Mouse (Mus musculus) frontal cortex, postnatal 36 days (tissue): Measurements from ENCODE around the gene Nfic.
A peak's percentile ranks its signal among the peaks of the same experiment; 100 is the strongest.

ENCODE experiments used
- DNase-seq, 2 experiments: peaks; one replicate each; pipeline ENCODE4 v3.0.0; 2022; ENCODE audit warnings: low spot score in 2 of 2

The Nfic gene

GRCm38 (mm10) chr10:81404082-81404481, 51.4 kb downstream of the Nfic start:
- no peak for DNase-seq

GRCm38 (mm10) chr10:81403511-81403910, 51.9 kb downstream of the Nfic start:
- DNase-seq: no peak

GRCm38 (mm10) chr10:81402227-81402765, 53.1 kb downstream of the Nfic start:
- DNase-seq: no peak

DNA sequence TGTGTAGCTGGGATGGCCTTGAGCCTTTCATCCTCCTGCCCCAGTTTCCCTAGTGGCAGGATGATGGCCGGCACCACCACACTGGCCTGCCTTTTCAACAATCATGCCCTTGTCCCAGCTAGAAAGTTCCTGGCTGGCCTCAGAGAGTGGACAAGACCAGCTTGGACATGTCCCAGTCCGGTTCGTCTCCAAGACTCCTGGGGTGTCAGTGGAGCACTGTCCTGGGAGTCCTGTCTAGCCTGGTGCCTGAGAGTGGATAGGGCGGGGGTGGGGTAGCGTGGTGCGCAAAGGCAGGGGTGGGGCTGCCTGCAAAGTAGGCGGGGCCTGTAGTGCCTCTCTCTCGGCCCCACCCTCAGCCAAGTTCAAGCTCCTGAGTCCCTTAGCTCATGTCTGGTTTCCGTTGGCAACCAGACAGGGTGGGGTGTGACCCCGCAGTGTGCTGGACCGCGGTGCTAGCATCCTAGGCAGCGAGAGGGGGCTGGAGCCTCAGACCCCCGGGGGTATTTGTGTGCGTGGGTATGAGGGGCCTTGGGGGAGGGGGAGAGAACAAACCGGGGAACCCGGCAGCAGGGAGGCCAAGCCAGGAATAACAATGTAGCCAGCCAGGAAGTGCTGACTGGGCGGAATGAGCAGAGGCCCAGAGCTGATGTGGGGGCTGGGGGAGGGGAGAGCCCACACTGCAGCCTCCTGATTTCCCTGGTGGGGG, 53.8 kb downstream of the Nfic start:
- no peak for DNase-seq

GRCm38 (mm10) chr10:81401205-81401520, 54.3 kb downstream of the Nfic start:
- DNase-seq: no peak

DNA sequence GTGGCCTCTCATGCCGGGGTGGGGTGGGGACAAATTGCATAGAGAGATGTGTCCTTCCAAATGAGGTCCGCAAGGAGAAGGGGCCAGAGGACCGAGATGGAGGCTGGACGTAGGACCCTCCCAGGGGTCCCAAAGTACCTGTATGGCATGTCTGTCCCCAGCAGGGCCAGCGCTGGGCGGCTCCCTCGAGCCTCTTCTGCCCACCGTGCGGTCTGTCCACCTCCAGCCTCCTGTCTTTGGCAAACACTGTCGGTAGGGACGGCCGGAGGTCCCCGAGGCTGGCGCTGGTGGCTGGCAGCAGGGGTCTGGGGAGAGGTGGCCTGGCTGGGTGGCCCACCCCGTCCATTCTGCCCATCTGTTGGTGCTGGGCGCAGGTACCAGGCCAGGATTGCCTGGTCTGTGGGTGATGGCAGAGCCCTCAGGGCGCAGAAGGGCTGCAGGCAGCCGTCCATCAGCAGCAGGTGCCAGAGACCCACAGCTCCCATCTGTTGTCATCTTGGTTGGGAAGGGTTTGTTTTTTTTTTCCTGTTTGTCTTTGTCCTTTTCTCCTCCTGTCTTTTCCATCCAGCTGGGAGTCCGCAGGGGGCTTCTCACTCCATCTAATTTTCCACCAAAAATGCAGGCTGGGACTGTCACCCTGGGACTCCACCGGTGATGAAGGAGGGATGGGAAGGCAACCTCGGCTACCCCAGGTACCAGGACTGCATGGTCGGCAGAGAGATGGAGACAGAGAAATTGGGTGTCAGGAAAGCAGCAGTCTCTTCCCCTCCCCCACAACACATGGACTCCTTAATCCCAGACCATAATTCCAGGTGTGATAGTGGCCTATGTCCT, 54.8 kb downstream of the Nfic start:
- no peak for DNase-seq

DNA sequence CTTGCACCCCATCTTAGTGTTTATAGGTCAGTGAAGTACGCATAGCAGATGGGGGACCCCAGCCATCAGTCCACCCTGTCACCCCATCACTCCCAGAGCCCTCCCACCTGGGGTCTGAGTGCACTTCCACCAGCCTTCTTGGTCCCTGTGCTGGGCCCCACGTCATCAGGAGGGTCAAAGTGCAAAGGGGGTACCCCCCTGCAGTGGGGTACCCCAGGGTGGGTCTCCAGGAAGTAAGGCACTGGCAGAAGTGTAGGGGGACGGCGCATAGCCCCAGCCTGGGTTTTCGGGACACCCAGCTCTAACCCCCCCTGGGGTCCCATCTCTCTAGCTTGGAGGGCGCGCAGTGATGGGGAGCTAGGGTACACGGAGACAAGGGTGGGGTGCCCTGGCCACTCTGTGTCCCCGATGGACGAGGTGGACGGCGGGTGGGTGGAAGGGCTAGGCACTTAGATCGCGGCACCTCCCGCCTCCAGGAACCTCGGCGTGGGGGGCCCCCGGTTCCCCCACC, 55.6 kb downstream of the Nfic start:
- no peak for DNase-seq

GRCm38 (mm10) chr10:81399296-81399695, 56.1 kb downstream of the Nfic start:
- no peak for DNase-seq

DNA sequence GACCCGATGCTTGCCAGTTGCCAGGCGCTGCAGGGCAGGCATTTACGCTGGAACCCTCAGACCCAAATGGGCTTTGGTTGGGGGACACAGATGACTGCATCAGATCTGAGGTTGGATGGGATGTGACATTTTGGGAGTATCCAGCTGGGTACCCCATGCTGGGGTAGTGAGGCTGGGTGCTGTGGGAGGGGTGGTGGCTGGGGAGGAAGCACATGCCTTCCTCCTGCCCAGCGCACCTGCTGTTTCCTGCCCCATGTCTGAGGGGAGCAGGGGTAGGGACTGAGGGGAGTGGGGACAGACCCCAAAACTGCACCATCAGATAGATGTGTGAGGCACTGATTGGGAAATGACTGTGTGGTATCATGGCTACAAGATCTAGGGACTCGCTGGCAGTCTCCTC, 58.7 kb downstream of the Nfic start:
- DNase-seq: no peak

GRCm38 (mm10) chr10:81395865-81396264, 59.6 kb downstream of the Nfic start:
- no peak for DNase-seq

DNA sequence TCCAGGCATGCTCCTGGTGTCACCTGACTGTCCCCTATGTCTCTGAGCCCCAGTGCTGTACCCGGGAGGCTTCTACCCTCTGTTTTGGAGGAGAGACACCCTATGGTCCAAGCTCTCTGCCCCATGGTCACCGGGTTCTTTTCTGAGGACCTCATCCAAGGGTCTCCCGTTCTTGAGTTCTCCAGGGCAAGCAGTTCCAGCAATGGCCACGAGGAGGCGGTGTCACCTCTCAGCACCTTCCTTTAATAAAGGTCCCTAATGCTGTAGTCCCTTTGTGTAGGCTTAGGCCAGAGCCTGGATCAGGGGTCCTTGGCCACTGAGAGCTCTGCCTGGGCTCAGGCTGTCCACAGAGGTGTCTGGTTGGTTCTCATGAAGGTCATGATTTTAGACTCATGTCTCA, 60.3 kb downstream of the Nfic start:
- no peak for DNase-seq

DNA sequence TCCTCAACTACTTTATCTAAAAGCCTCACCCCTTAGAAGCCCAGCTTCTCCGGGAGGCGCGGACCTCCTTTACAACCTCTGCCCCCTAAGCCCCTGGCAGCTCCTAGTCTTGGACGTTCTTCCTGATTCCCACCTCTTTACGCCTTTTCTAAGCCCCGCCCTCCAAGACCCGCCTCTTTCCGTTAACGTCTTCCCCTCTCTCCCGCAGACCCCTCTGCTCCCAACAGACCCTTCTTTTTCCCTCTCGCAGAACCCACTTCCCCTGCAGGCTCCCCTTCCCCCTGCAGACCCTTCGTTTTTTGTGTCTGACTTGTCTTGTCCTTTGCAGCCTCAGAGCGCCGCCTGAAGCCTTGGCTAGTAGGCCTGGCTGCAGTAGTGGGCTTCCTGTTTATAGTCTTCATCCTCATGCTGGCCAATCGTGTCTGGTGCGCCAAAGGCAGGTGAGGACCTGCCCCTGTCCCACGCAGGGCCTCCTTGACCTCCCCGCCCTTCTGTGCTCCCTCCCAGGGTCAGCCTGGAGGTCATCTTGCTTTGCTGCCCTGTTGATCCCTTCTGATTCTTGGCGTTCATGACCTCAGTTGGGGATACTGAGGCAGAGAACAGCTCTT, 61.9 kb downstream of the Nfic start:
- no peak for DNase-seq

GRCm38 (mm10) chr10:81392781-81393185, 62.7 kb downstream of the Nfic start, which contains the start of gene Smim24:
Gene Smim24 (plus strand): TSS chr10:81393051.
- no peak for DNase-seq

DNA sequence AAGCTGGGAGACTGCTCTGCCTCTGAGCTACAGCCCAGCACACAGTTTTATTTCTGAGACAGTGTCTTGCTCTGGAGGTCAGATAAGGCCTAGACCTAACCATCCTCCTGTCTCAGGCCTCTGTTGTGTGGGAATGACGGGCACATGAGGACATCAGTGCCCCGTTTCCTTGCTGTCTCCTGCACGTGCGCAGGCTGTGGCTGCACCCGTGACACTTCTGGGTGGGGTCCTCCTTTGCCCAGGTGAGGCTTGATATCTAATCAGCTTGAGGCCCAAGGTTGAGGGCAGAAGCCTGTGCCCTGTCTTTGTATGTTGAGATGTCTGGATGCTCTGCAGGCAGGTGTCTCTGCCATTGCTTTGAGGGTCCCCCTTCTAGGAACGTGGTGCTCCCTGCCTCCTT, 63.2 kb downstream of the Nfic start:
- DNase-seq: no peak

- no peak for DNase-seq
These were observed 64.8 kb downstream of the Nfic start for GRCm38 (mm10) chr10:81390678-81390965.

DNA sequence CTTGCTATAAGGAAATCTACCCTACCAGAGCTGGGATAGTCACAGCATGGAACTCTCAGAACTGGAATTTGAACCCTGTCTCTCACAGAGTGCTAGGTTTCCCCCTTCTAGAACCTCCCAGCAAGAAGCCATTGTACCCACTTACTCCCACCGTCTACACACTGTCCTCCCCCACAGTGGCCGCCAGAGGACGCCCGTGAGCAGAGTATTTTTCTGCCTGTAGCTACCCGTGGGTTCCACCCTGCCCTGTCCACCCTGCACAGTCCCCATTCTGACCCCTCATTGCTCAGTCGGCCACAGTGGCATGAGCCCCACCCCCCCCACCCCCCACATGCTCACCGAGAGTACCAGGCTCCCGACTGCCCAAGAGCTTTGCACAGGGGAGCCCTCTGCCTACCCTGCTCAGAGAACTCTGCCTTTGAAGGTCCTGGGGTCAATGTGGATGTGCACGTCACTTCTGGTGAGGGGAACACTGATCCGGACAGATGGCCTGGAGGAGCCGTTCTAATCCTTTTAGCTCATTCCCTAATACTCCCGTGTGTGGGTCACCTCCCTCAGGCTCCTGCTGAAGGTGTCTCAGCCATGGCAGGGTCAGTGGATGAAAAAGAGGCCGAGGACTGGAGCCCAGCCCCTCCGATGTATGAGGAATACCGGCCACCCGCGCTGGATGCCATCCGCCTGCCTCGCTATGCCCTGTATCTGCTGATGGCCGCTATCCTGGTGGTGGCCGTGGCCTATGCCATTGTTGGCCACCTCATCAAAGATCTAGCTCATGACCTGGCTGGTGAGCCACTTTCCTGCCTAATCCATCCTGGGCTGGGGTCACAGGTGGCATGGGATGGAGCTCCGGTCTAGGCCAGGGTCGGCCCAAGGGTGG, 65.4 kb downstream of the Nfic start:
- peak; percentile 69 to 78 for DNase-seq

- DNase-seq: no peak
These were observed 66.1 kb downstream of the Nfic start for GRCm38 (mm10) chr10:81389373-81389772.

- DNase-seq: no peak
These were observed 66.9 kb downstream of the Nfic start, which contains the start of gene Gm48552 for GRCm38 (mm10) chr10:81388505-81389055. Gene Gm48552 (plus strand): TSS chr10:81389005.

DNA sequence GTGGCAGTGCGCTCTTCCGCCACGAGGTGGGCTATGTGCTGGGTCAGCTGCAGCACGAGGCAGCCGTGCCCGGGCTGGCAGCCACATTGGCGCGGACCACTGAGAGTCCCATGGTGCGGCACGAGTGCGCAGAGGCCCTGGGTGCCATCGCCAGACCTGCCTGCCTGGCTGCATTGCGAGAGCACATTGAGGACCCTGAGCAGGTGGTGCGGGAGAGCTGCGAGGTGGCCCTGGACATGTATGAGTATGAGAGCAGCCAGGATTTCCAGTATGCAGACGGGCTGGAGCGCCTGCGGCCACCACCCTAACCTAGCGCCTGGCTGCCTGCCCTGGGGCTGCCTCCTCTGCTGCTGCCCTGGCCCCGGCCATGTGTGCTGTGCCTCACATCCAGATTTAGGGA, 67.7 kb downstream of the Nfic start:
- DNase-seq: no peak

DNA sequence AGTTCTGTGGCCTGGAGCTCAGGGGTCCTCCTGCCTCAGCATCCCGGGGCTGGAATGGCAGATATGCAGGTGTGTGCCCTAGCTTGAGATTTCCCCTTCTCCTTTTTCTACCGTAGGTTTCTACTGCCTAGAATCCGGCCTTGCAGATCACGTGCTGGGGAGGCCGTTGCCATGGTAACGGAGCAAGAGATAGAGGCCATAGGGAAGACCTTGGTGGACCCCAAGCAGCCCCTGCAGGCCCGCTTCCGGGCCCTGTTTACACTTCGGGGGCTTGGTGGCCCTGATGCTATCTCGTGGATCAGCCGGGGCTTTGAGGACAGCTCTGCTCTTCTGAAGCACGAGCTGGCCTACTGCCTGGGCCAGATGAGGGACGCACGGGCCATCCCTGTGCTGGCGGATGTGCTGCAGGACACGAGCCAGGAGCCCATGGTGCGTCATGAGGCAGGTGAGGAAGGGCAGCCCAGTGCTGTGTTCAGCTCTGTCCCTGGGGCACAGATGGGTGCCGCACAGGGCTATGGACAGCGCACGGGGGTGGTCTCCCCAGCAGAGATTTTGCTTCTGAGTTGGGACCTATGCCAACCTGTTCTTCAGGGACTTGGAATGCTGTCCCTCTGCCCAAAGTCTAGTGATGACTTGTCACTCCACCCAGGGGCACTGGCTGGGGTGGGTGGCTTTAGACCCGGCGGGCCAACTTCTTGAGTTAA, 69.7 kb downstream of the Nfic start:
- DNase-seq: no peak

DNA sequence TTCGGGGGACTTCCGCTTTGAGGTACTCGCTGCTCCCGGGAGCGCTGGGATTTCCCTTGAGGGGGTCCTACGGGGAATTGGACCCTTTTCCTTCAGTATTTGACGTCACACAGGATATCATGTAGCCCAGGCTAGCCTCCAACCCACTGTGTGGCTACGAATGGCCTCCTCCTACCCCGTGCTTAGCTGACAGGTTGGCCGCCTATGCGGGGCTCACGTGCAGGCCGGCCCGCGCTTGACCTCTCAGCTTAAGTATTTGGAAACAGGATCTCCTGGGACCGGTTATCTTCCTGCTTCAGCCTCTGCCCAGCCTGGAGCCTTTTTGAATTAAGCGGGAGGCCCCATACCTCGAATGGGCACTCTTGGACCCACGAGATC, 70.8 kb downstream of the Nfic start:
- DNase-seq: no peak
